Mouse (Mus musculus): Measurements from ENCODE around the gene Iqgap3. TPM values are rescaled to one million over a fixed set of nuclear protein-coding genes. Genes with fewer than 3 reads are reported as not detected.

The Iqgap3 gene
- polyA plus RNA-seq (2012; rRNA removed) = 14.2 and 15.2 TPM in 2 replicates

GRCm38 (mm10) chr3:88081345-88082223, at the start of gene Iqgap3:
Gene Iqgap3 (plus strand): TSS chr3:88081971.

GRCm38 (mm10) chr3:88042661-88043421, 38.9 kb upstream of the Iqgap3 start, which contains the start of gene Gpatch4:
Gene Gpatch4 (plus strand): TSS chr3:88043108.

GRCm38 (mm10) chr3:88057902-88058696, 23.7 kb upstream of the Iqgap3 start, which contains the start of gene Naxe:
Gene Naxe (minus strand): TSS chr3:88058495.

GRCm38 (mm10) chr3:88078204-88078603, 3.6 kb upstream of the Iqgap3 start, which contains the start of gene Ttc24:
Gene Ttc24 (minus strand): TSS chr3:88078304.

GRCm38 (mm10) chr3:88141787-88142523, 60.2 kb downstream of the Iqgap3 start, which contains the start of gene Mef2d:
Gene Mef2d (plus strand): TSS chr3:88142372.

Other genes starting within 250 kb of the Iqgap3 start
- 0.01 TPM in 1 of 2 replicates, not detected in the other for gene Sh2d2a, start 235.2 kb upstream of the Iqgap3 start, polyA plus RNA-seq (2012; rRNA removed)
- 56.0 and 60.4 TPM in 2 replicates for gene Prcc, start 196.4 kb upstream of the Iqgap3 start, polyA plus RNA-seq (2012; rRNA removed)
- gene Hdgf, start 175.7 kb upstream of the Iqgap3 start, polyA plus RNA-seq (2012; rRNA removed) = 184 and 192 TPM in 2 replicates
- 110 and 113 TPM in 2 replicates for gene Mrpl24, start 162.5 kb upstream of the Iqgap3 start, polyA plus RNA-seq (2012; rRNA removed)
- gene Isg20l2, start 151.7 kb upstream of the Iqgap3 start, polyA plus RNA-seq (2012; rRNA removed) = 28.2 and 29.1 TPM in 2 replicates
- 49.8 and 52.1 TPM in 2 replicates for gene Rrnad1, start 151.3 kb upstream of the Iqgap3 start, polyA plus RNA-seq (2012; rRNA removed)
- 42.6 and 66.3 TPM in 2 replicates for gene Crabp2, start 133.3 kb upstream of the Iqgap3 start, polyA plus RNA-seq (2012; rRNA removed)
- 42.3 and 48.2 TPM in 2 replicates for gene Nes, start 110.9 kb upstream of the Iqgap3 start, polyA plus RNA-seq (2012; rRNA removed)
- 53.5 and 58.6 TPM in 2 replicates for gene Bcan, start 81.7 kb upstream of the Iqgap3 start, polyA plus RNA-seq (2012; rRNA removed)
- 0.76 and 0.87 TPM in 2 replicates for gene Hapln2, start 54.4 kb upstream of the Iqgap3 start, polyA plus RNA-seq (2012; rRNA removed)
- gene Gpatch4, start 38.9 kb upstream of the Iqgap3 start, polyA plus RNA-seq (2012; rRNA removed) = 16.2 and 17.5 TPM in 2 replicates
- 95.1 and 96.9 TPM in 2 replicates for gene Naxe, start 23.5 kb upstream of the Iqgap3 start, polyA plus RNA-seq (2012; rRNA removed)
- gene Ttc24, start 3.7 kb upstream of the Iqgap3 start, polyA plus RNA-seq (2012; rRNA removed) = 0.09 TPM in 1 of 2 replicates, not detected in the other
- gene Mef2d, start 60.4 kb downstream of the Iqgap3 start, polyA plus RNA-seq (2012; rRNA removed) = 46.1 and 48.3 TPM in 2 replicates
- 0.27 and 0.95 TPM in 2 replicates for gene Rhbg, start 172.7 kb downstream of the Iqgap3 start, polyA plus RNA-seq (2012; rRNA removed)
- 0.09 and 0.23 TPM in 2 replicates for gene Gm38392, start 205.2 kb downstream of the Iqgap3 start, polyA plus RNA-seq (2012; rRNA removed)
- gene Tsacc, start 215.0 kb downstream of the Iqgap3 start, polyA plus RNA-seq (2012; rRNA removed) = 5.3 and 6.7 TPM in 2 replicates
- 345 and 353 TPM in 2 replicates for gene Cct3, start 215.1 kb downstream of the Iqgap3 start, polyA plus RNA-seq (2012; rRNA removed)
- 62.5 and 76.0 TPM in 2 replicates for gene Glmp, start 243.1 kb downstream of the Iqgap3 start, polyA plus RNA-seq (2012; rRNA removed)

Data from central nervous system, embryonic 14 days (tissue).